In genomic region chr6:47188193-47188592, GRCm38 (mm10) we compare ENCODE assay signal across 8 mouse cellular contexts.
DNase-seq lines count a peak whose midpoint lies in the region; ATAC-seq and TF ChIP-seq lines count a peak whose summit lies in the region.
"Had no signal": no experiment of that assay in that cellular context is flagged by ENCODE, and none has a peak within 500 bp of the region (broad histone marks: within the 10 kb centered on the region; RNA-seq: fewer than 3 reads in every experiment).

No protein-coding gene starts in this region.

- H3K36me3 ChIP-seq in midbrain, embryonic 10.5 days, result no peaks in the 10 kb centered on the region
- no peaks in the 10 kb centered on the region for H3K36me3 ChIP-seq in midbrain, embryonic 11.5 days (ENCODE audit: control insufficient read depth, insufficient read depth, low read length)
- no peaks in the 10 kb centered on the region for H3K36me3 ChIP-seq in liver, postnatal 0 days (replicated peaks; ENCODE audit: insufficient read depth, low read length)
- no peaks in the 10 kb centered on the region for H3K36me3 ChIP-seq in thymus, adult 2 months (ENCODE audit: control insufficient read depth, insufficient read depth, low read length)
- H3K36me3 ChIP-seq: stomach, embryonic 15.5 days had no signal

- no peak overlapping the region for H3K4me2 ChIP-seq in midbrain, embryonic 11.5 days
- no peak overlapping the region for H3K4me2 ChIP-seq in liver, postnatal 0 days (ENCODE audit: low read depth, low read length)
- H3K4me2 ChIP-seq: stomach, embryonic 15.5 days had no signal

- no peak for TF ChIP-seq EP300 in liver, postnatal 0 days (IDR thresholded peaks at IDR 0.05; ENCODE audit: low read depth)

- WGBS in midbrain, embryonic 10.5 days, result 69% methylated on average over 7 of the region's 7 CpGs
- 64% methylated on average over 7 of the region's 7 CpGs for WGBS in midbrain, embryonic 11.5 days
- 48% methylated on average over 7 of the region's 7 CpGs for WGBS in liver, postnatal 0 days (ENCODE audit: insufficient replicate concordance)
- 38% methylated on average over 7 of the region's 7 CpGs for WGBS in thymus, adult 2 months

- H3K9ac ChIP-seq in midbrain, embryonic 11.5 days (ENCODE audit: low read length), result no peak overlapping the region
- H3K9ac ChIP-seq in liver, postnatal 0 days (replicated peaks), result no peak overlapping the region
- H3K9ac ChIP-seq: stomach, embryonic 15.5 days had no signal

- H3K27me3 ChIP-seq in midbrain, embryonic 10.5 days (ENCODE audit: low read depth, poor library complexity, severe bottlenecking), result no peaks in the 10 kb centered on the region; the same call in 1 of the 2 replicates
- H3K27me3 ChIP-seq in midbrain, embryonic 11.5 days (ENCODE audit: control insufficient read depth, insufficient read depth, low read length), result no peaks in the 10 kb centered on the region
- no peaks in the 10 kb centered on the region for H3K27me3 ChIP-seq in liver, postnatal 0 days (ENCODE audit: insufficient read depth, low read length)
- H3K27me3 ChIP-seq in thymus, adult 2 months (ENCODE audit: control insufficient read depth, insufficient read depth, low read length), result no peaks in the 10 kb centered on the region
- H3K27me3 ChIP-seq: stomach, embryonic 15.5 days had no signal

- peak; percentile 69 for TF ChIP-seq CTCF in liver, postnatal 0 days (IDR thresholded peaks at IDR 0.05; ENCODE audit: low read depth)
- TF ChIP-seq CTCF in thymus, adult 2 months (IDR thresholded peaks at IDR 0.05; ENCODE audit: borderline replicate concordance, control insufficient read depth, extremely low read depth, insufficient read depth, low read length, poor library complexity), result no peak

- H3K9me3 ChIP-seq in midbrain, embryonic 10.5 days (replicated peaks), result no peaks in the 10 kb centered on the region
- no peaks in the 10 kb centered on the region for H3K9me3 ChIP-seq in midbrain, embryonic 11.5 days (ENCODE audit: control insufficient read depth, low read length)
- H3K9me3 ChIP-seq in liver, postnatal 0 days (ENCODE audit: low read length), result no peaks in the 10 kb centered on the region
- H3K9me3 ChIP-seq: stomach, embryonic 15.5 days had no signal

- no peak for ATAC-seq in midbrain, embryonic 11.5 days (ENCODE audit: low FRiP score)
- ATAC-seq in liver, postnatal 0 days, result no peak

- no peak overlapping the region for H3K27ac ChIP-seq in midbrain, embryonic 10.5 days (replicated peaks)
- no peak overlapping the region for H3K27ac ChIP-seq in midbrain, embryonic 11.5 days (ENCODE audit: low read depth, low read length)
- H3K27ac ChIP-seq in liver, postnatal 0 days (ENCODE audit: low read depth), result no peak overlapping the region
- no peak overlapping the region for H3K27ac ChIP-seq in thymus, adult 2 months (ENCODE audit: control insufficient read depth, insufficient read depth, low read length)
- H3K27ac ChIP-seq: stomach, embryonic 15.5 days had no signal

- H3K4me3 ChIP-seq in midbrain, embryonic 10.5 days, result no peak overlapping the region
- no peak overlapping the region for H3K4me3 ChIP-seq in midbrain, embryonic 11.5 days (ENCODE audit: low read depth, low read length)
- no peak overlapping the region for H3K4me3 ChIP-seq in liver, postnatal 0 days (ENCODE audit: low read depth, low read length)
- H3K4me3 ChIP-seq in thymus, adult 2 months (ENCODE audit: control insufficient read depth, insufficient read depth, low read length), result no peak overlapping the region
- H3K4me3 ChIP-seq: stomach, embryonic 15.5 days had no signal

- peak; percentile 26 for DNase-seq in midbrain, embryonic 10.5 days (ENCODE audit: low spot score)
- no peak for DNase-seq in midbrain, embryonic 11.5 days (ENCODE audit: low spot score, missing footprints)
- DNase-seq in T-cell, adult 2 months (ENCODE audit: low spot score), result peak; percentile 5
- peak; percentile 21 to 25 for DNase-seq in cerebellum, postnatal 36 days
- DNase-seq in kidney, postnatal 14 days, result peak; percentile 26
- DNase-seq in liver, postnatal 0 days, result peak; percentile 41
- peak; percentile 40 for DNase-seq in thymus, adult 2 months

- no peaks in the 10 kb centered on the region for H3K4me1 ChIP-seq in midbrain, embryonic 10.5 days
- H3K4me1 ChIP-seq in midbrain, embryonic 11.5 days (ENCODE audit: control insufficient read depth, insufficient read depth, low read length), result no peaks in the 10 kb centered on the region
- no peaks in the 10 kb centered on the region for H3K4me1 ChIP-seq in liver, postnatal 0 days (ENCODE audit: insufficient read depth)
- H3K4me1 ChIP-seq in thymus, adult 2 months (replicated peaks; ENCODE audit: control insufficient read depth, insufficient read depth, low read length), result no peaks in the 10 kb centered on the region
- H3K4me1 ChIP-seq: stomach, embryonic 15.5 days had no signal

- no peak for TF ChIP-seq POLR2A in thymus, adult 2 months (IDR thresholded peaks at IDR 0.05; ENCODE audit: control insufficient read depth, extremely low read depth, insufficient read depth, low read length, poor library complexity)
